Mouse (Mus musculus): ENCODE results near the gene Tulp1. TPM values are rescaled to one million over a fixed set of nuclear protein-coding genes. Genes with fewer than 3 reads are reported as not detected.
"Not testable (repeated sequence)": the region's sequence is repeated elsewhere in the genome, so short reads cannot be mapped to it uniquely, and the experiment has no call there.

Tulp1 gene
- polyA plus RNA-seq, 1 experiment from 2014 or later, result 3.3 TPM

DNA sequence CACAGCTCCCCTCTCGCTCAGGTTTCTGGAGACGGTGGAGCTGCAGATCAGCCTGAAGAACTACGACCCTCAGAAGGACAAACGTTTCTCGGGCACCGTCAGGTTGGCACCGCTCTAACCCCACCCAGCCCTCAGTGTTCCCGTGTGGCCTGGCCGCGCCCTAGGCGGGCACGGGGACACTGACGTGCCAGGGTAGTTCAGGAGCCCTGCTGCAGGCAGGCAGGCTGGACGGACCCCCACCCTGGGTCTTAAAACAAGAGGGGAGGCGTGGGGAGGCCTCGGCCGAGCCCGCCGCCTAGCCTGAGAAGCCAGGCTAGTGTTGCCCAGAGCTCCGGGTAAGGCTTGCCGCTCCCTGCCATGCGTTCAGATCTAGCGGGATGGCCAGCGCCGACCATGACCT is 36.1 kb downstream of the Tulp1 start:
- Histone ChIP-seq H3K36me3 (ENCODE audit: control insufficient read depth, insufficient read depth, low read length) (peaks cover 10% of the 10 kb centered on the region), H3K27me3 (ENCODE audit: control insufficient read depth, insufficient read depth, low read length) (no peaks in the 10 kb centered on the region), H3K4me2 (replicated peaks; ENCODE audit: low read depth) (peak overlapping the region; percentile 90), H3K9me3 (ENCODE audit: control insufficient read depth, low read length) (no peaks in the 10 kb centered on the region), H3K27ac (replicated peaks) (peak overlapping the region; percentile 98), H3K4me1 (replicated peaks; ENCODE audit: control insufficient read depth, insufficient read depth) (peaks cover 6% of the 10 kb centered on the region; the same call in 1 of the 2 replicates), H3K9ac (ENCODE audit: low read length) (peak overlapping the region; percentile 92), H3K4me3 (ENCODE audit: low read depth, low read length) (peak overlapping the region; percentile 73)
- ATAC-seq (ENCODE audit: low FRiP score, low TSS enrichment) (peak; percentile 21), DNase-seq (ENCODE audit: low spot score) (peak; percentile 67)
- WGBS, result 0% methylated on average over 25 of the region's 25 CpGs
- TF ChIP-seq EP300 (optimal IDR thresholded peaks at IDR 0.05) (no peak), CTCF (IDR thresholded peaks at IDR 0.05; ENCODE audit: low read depth) (no peak)

DNA sequence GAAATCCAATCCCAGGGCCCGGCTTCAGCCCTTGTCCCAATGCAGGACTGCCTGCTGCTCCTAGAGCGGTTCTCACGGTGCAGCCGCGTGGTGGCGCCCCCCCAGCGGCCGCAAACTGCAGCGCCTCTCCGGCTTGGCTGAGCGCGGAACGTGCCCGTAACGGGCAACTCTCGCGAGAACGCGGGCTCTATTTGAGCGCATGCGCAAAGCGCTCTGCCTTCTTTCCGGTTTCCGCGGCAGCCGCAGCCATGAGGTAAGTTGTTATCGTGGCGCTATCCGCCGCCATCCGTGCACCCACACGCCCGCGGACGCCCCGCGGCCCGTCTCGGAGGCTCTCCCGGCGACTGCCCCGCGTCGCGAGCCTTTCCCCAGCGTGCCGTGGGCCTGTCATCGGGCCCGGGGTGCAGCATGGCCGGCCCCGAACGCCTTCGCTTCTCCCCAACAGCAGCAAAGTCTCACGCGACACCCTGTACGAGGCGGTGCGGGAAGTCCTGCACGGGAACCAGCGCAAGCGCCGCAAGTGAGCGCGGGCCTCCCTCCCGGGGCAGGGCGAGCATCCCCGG is 36.6 kb downstream of the Tulp1 start, which contains the start of gene Rpl10a:
Gene Rpl10a, plus strand, starts transcription at position 106 of the 563 bp plus-strand sequence.
- DNase-seq (ENCODE audit: low spot score), result peak; percentile 98
- peak; percentile 88 for ATAC-seq (ENCODE audit: low FRiP score, low TSS enrichment)

DNA sequence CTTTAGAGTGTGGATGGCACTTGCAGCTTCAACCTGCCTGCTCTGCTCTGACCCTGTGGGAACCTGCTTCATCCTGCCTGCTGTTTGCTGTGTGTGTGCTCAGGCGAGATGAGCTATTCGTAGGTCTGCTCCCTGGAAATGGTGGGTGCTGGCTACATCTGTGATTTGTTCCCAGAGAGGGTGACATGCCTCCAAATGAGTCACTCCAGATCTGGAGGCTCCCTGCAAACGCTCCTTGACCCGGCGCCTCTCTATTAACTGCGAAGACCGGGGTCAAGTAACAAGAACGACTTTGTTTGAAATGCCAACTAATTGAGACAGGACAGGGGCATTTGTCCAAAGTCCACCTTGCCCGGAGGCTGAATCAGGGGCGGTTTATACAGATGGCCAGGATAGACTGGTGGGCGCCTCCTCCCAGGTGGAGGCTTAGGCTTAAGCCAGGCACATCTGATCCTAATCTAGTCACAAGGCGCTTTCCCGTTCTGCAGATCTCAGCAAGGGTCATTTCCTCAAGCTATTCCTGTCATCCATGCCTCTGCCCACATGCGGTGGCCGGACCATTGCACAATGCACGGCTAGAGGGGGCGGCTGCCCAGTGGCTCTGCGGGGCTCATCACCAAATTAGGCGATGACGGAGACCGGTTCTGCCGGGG is 37.2 kb downstream of the Tulp1 start:
- WGBS, result 7% methylated on average over 22 of the region's 22 CpGs
- TF ChIP-seq CTCF (IDR thresholded peaks at IDR 0.05; ENCODE audit: low read depth), result no peak
- TF ChIP-seq EP300 (optimal IDR thresholded peaks at IDR 0.05), result no peak
- H3K27me3 ChIP-seq (ENCODE audit: control insufficient read depth, insufficient read depth, low read length), result no peaks in the 10 kb centered on the region
- peaks cover 6% of the 10 kb centered on the region; the same call in 1 of the 2 replicates for H3K4me1 ChIP-seq (replicated peaks; ENCODE audit: control insufficient read depth, insufficient read depth)
- H3K4me2 ChIP-seq (replicated peaks; ENCODE audit: low read depth), result peak overlapping the region; percentile 90
- peak; percentile 55 for ATAC-seq (ENCODE audit: low FRiP score, low TSS enrichment)
- H3K36me3 ChIP-seq (ENCODE audit: control insufficient read depth, insufficient read depth, low read length), result peaks cover 10% of the 10 kb centered on the region
- peak overlapping the region; percentile 73 for H3K4me3 ChIP-seq (ENCODE audit: low read depth, low read length)
- peak overlapping the region; percentile 98 for H3K27ac ChIP-seq (replicated peaks)
- DNase-seq (ENCODE audit: low spot score), result no peak
- H3K9ac ChIP-seq (ENCODE audit: low read length), result peak overlapping the region; percentile 55
- H3K9me3 ChIP-seq (ENCODE audit: control insufficient read depth, low read length), result no peaks in the 10 kb centered on the region

More for the DNA sequence above, 36.6 kb downstream of the Tulp1 start, which contains the start of gene Rpl10a:
- under 1% methylated on average over 63 of the region's 67 CpGs for WGBS
- peak within 1 kb of the TSS; percentile 98 for H3K27ac ChIP-seq (replicated peaks)
- peak within 1 kb of the TSS; percentile 92 for H3K9ac ChIP-seq (ENCODE audit: low read length)
- TF ChIP-seq EP300 (optimal IDR thresholded peaks at IDR 0.05) (peak; percentile 99), CTCF (IDR thresholded peaks at IDR 0.05; ENCODE audit: low read depth) (peak; percentile 93)
- H3K9me3 ChIP-seq (ENCODE audit: control insufficient read depth, low read length), result no peaks in the 10 kb centered on the region
- H3K4me1 ChIP-seq (replicated peaks; ENCODE audit: control insufficient read depth, insufficient read depth), result peaks cover 6% of the 10 kb centered on the region; the same call in 1 of the 2 replicates
- peaks cover 10% of the 10 kb centered on the region for H3K36me3 ChIP-seq (ENCODE audit: control insufficient read depth, insufficient read depth, low read length)
- peak within 1 kb of the TSS; percentile 73 for H3K4me3 ChIP-seq (ENCODE audit: low read depth, low read length)
- peak within 1 kb of the TSS; percentile 90 for H3K4me2 ChIP-seq (replicated peaks; ENCODE audit: low read depth)
- no peaks in the 10 kb centered on the region for H3K27me3 ChIP-seq (ENCODE audit: control insufficient read depth, insufficient read depth, low read length)

DNA sequence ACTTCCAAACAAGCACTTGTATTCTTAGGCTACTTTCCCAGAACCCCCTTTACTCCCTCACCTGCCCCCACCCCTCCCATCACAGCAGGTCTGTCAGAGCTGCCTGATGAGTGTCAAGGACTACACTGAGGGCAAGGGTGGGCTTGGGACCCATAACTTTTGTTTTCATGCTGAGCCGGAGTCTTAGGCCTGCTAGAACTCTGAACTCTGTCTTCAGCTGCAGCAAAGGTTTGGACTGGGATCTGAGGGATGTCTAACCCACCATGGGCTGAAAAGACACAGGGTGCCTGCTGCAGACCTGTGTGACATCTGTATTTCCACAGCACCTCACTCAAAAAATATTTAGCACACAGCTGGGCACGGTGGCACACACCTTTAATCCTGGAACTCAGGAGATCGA is 38.1 kb downstream of the Tulp1 start:
- WGBS, result 76% methylated on average over 3 of the region's 3 CpGs
- peak overlapping the region; percentile 98 for H3K27ac ChIP-seq (replicated peaks)
- peaks cover 6% of the 10 kb centered on the region; the same call in 1 of the 2 replicates for H3K4me1 ChIP-seq (replicated peaks; ENCODE audit: control insufficient read depth, insufficient read depth)
- no peak overlapping the region for H3K4me2 ChIP-seq (replicated peaks; ENCODE audit: low read depth)
- H3K9me3 ChIP-seq (ENCODE audit: control insufficient read depth, low read length), result no peaks in the 10 kb centered on the region
- no peak for DNase-seq (ENCODE audit: low spot score)
- no peaks in the 10 kb centered on the region for H3K27me3 ChIP-seq (ENCODE audit: control insufficient read depth, insufficient read depth, low read length)
- no peak overlapping the region for H3K4me3 ChIP-seq (ENCODE audit: low read depth, low read length)
- no peak for TF ChIP-seq EP300 (optimal IDR thresholded peaks at IDR 0.05)
- TF ChIP-seq CTCF (IDR thresholded peaks at IDR 0.05; ENCODE audit: low read depth), result no peak
- H3K9ac ChIP-seq (ENCODE audit: low read length), result no peak overlapping the region
- H3K36me3 ChIP-seq (ENCODE audit: control insufficient read depth, insufficient read depth, low read length), result peaks cover 11% of the 10 kb centered on the region
- no peak for ATAC-seq (ENCODE audit: low FRiP score, low TSS enrichment)

DNA sequence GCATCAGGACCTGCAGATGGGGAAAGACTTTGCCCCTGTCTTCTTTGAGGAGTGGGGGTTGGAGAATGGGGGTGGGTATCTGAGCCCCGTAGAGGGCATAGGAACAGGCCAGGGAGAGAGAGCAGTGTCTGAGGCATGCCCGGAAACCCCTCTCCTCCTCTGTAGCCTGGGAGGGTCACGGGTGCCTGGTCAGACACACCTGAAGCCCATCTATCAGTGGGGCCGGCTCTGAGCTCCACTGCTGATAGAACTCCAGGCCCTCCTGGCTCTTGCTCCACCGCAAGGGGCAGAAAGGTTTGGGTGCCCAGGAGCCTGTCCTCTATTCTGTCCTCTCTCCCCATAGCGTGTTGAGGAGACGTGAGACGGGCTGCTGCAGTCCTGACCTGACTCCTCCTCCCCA is 39.3 kb downstream of the Tulp1 start:
- Histone ChIP-seq H3K36me3 (ENCODE audit: control insufficient read depth, insufficient read depth, low read length) (peaks cover 14% of the 10 kb centered on the region), H3K4me1 (replicated peaks; ENCODE audit: control insufficient read depth, insufficient read depth) (peaks cover 6% of the 10 kb centered on the region; the same call in 1 of the 2 replicates), H3K27ac (replicated peaks) (no peak overlapping the region), H3K27me3 (ENCODE audit: control insufficient read depth, insufficient read depth, low read length) (no peaks in the 10 kb centered on the region), H3K9me3 (ENCODE audit: control insufficient read depth, low read length) (no peaks in the 10 kb centered on the region), H3K4me2 (replicated peaks; ENCODE audit: low read depth) (no peak overlapping the region), H3K4me3 (ENCODE audit: low read depth, low read length) (no peak overlapping the region), H3K9ac (ENCODE audit: low read length) (no peak overlapping the region)
- TF ChIP-seq EP300 (optimal IDR thresholded peaks at IDR 0.05) (no peak), CTCF (IDR thresholded peaks at IDR 0.05; ENCODE audit: low read depth) (no peak)
- ATAC-seq (ENCODE audit: low FRiP score, low TSS enrichment) (no peak), DNase-seq (ENCODE audit: low spot score) (no peak)
- WGBS, result 85% methylated on average over 8 of the region's 8 CpGs

DNA sequence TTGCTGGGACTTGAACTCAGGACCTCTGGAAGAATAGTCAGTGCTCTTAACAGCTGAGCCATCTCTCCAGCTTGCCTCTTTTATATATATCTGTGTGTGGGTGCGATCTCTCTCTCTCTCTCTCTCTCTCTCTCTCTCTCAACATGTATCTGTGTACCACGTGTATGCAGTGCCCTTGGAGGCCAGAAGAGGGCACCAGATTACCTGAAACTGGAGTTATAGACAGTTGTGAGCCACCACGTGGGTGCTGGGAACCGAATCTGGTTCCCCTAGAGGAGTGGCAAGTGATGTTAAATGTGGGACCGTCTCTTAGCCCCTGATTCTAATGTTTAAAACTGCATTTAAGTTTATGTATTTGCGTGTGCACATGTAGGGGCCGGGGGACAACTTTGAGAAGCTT is 40.6 kb downstream of the Tulp1 start:
- peak; percentile 40 for TF ChIP-seq CTCF (IDR thresholded peaks at IDR 0.05; ENCODE audit: low read depth)
- H3K9me3 ChIP-seq (ENCODE audit: control insufficient read depth, low read length); H3K27ac ChIP-seq (replicated peaks); H3K27me3 ChIP-seq (ENCODE audit: control insufficient read depth, insufficient read depth, low read length); DNase-seq (ENCODE audit: low spot score); H3K4me3 ChIP-seq (ENCODE audit: low read depth, low read length); H3K9ac ChIP-seq (ENCODE audit: low read length); H3K4me2 ChIP-seq (replicated peaks; ENCODE audit: low read depth); ATAC-seq (ENCODE audit: low FRiP score, low TSS enrichment); H3K4me1 ChIP-seq (replicated peaks; ENCODE audit: control insufficient read depth, insufficient read depth): not testable (repeated sequence)
- 98% methylated on average over 7 of the region's 7 CpGs for WGBS
- H3K36me3 ChIP-seq (ENCODE audit: control insufficient read depth, insufficient read depth, low read length), result peaks cover 16% of the 10 kb centered on the region
